Comparison of ENCODE assay signal across 13 mouse cellular contexts in genomic region chr15:30060505-30061342, GRCm38 (mm10).
"Had no signal": no experiment of that assay in that cellular context is flagged by ENCODE, and none has a peak within 500 bp of the region (broad histone marks: within the 10 kb centered on the region; RNA-seq: fewer than 3 reads in every experiment).

No protein-coding gene starts in this region.

- H3K9me3 ChIP-seq: neural tube, embryonic 13.5 days; neural tube, embryonic 15.5 days; stomach, embryonic 15.5 days had no signal

- H3K27me3 ChIP-seq: neural tube, embryonic 13.5 days; neural tube, embryonic 15.5 days; stomach, embryonic 15.5 days had no signal

- DNase-seq: retina, postnatal 1 day; right cerebral cortex, adult 18-20 months; right cerebral cortex, postnatal 25 days; spleen, adult 18-20 months; thymus, adult 18-20 months; thymus, adult 2 months; thymus, postnatal 25 days; thymus, postnatal 36 days; thymus, postnatal 4 days had no signal

- H3K4me2 ChIP-seq: neural tube, embryonic 13.5 days; neural tube, embryonic 15.5 days; stomach, embryonic 15.5 days had no signal

- H3K27ac ChIP-seq: neural tube, embryonic 13.5 days; neural tube, embryonic 15.5 days; stomach, embryonic 15.5 days; stomach, postnatal 0 days had no signal

- H3K4me1 ChIP-seq: neural tube, embryonic 13.5 days; neural tube, embryonic 15.5 days; stomach, embryonic 15.5 days had no signal

- H3K9ac ChIP-seq: neural tube, embryonic 13.5 days; neural tube, embryonic 15.5 days; stomach, embryonic 15.5 days had no signal

- H3K36me3 ChIP-seq: neural tube, embryonic 13.5 days; neural tube, embryonic 15.5 days; stomach, embryonic 15.5 days had no signal

- H3K4me3 ChIP-seq: neural tube, embryonic 13.5 days; neural tube, embryonic 15.5 days; stomach, embryonic 15.5 days had no signal
